Mouse (Mus musculus): ENCODE data around the gene Cherp. TPM values are rescaled to one million over a fixed set of nuclear protein-coding genes. Genes with fewer than 3 reads are reported as not detected.
A peak's percentile ranks its signal among the peaks of the same experiment; 100 is the strongest.

The Cherp gene
- polyA plus RNA-seq, 1 experiment, result 39.9 TPM

DNA sequence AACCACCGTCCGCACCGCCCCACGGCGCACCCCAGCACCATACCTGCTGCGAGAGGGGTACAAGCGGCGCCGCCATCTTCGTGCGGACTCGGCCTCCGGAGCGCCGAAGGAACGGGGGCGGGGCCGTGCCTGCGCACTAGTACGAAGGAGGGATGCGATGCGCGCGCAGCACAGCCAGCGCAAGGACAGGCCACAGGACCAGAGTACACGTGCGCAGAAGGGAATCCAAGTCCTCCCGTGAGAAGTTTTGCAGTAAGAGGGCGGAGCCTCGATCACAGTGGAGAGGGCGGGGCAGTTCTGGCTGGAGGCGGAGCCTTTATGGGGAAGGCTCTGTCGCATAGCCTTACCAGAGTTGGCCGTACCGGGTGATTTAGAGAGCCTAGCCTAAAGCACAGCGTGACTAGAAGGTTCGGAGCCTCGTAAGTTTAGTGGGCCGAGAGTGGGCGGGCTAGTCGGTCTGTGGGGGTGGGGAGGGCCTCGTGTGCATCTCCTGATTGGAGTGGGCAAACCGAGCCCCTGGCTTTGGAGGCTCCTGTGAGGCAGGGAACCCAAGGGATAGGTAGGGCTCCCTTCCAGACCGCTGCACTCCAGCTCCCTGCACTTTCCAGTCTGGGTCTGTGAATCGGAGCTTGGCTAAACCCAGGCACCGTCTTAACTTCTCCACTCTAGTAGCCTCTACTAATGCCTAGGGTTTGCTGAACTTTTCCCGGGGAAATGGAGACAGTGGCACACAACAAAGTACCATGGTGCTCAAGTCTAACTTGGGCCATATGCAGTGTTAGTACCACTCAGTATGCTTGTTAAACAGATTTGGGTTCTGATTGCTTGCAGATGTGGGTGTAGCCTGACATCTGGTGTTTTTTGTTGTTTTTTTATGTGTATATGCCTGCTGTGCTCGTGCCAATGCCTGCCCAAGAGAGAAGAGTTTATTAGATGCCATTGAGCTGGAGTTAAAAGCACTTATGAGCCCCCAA is 53.4 kb downstream of the Cherp start, which contains the start of gene Eps15l1:
Eps15l1 (minus strand) TSS at position 99 of the 974 bp plus-strand sequence.
- Histone ChIP-seq H3K79me2 (ENCODE audit: control insufficient read depth, insufficient read depth) (peaks cover 42% of the 10 kb centered on the region), H3ac (ENCODE audit: control insufficient read depth, insufficient read length) (peak within 1 kb of the TSS; percentile 79), H3K4me3 (peak within 1 kb of the TSS; percentile 27), H3K36me3 (ENCODE audit: control insufficient read depth, insufficient read depth) (no peaks in the 10 kb centered on the region), H3K4me2 (ENCODE audit: low read depth) (peak within 1 kb of the TSS; percentile 96), H3K27me3 (ENCODE audit: control insufficient read depth, insufficient read depth, insufficient read length) (no peaks in the 10 kb centered on the region)
- TF ChIP-seq USF1 (IDR thresholded peaks at IDR 0.05; ENCODE audit: low read depth), result peak; percentile 63
- TF ChIP-seq E2F4 (IDR thresholded peaks at IDR 0.05; ENCODE audit: insufficient read depth), result no peak
- TF ChIP-seq POLR2AphosphoS2 (IDR thresholded peaks at IDR 0.05; ENCODE audit: insufficient read length, low read depth), result peak; percentile 85
- TF ChIP-seq POLR2A (IDR thresholded peaks at IDR 0.05; ENCODE audit: insufficient read length, low read depth), result peak; percentile 86

DNA sequence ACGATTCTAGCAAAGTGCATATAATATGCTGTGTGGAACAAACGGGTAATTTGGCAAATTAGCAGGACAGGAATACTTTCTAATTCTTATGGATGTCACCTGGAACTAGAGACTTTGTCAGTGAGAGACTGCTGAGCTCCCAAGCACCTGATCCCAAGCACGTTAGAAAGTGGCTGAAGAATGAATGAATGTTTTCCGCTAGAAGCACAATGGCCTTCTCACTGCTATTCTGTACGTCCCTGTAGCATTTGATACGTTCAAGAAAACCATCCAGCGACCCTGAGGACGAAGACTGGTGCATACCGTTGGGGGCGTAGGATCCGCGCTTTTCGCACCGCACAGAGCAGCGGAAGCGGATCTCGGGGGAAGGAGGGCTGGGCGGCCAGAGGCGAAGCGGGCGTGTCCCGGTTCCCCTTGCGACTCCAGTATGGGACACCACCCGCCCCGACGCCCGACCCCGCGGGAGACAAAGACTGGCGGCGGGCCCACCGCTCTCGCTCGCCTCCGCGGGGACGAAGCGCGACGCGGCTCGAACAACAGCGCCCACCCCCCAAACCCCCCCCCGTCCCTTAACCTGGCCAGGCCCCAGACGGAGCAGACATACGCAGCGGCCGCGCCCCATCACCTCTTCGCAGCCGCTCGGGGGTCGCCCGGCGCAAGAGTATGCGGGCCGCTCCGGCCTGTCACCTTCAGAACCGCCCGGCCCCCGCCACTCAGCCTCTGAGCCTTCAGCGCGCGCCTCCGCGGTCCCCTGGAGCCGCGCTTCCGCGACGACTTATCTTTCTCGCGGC is 54.3 kb downstream of the Cherp start:
- peaks cover 50% of the 10 kb centered on the region for H3K79me2 ChIP-seq (ENCODE audit: control insufficient read depth, insufficient read depth)
- peak overlapping the region; percentile 96 for H3K4me2 ChIP-seq (ENCODE audit: low read depth)
- no peaks in the 10 kb centered on the region for H3K36me3 ChIP-seq (ENCODE audit: control insufficient read depth, insufficient read depth)
- no peaks in the 10 kb centered on the region for H3K27me3 ChIP-seq (ENCODE audit: control insufficient read depth, insufficient read depth, insufficient read length)
- no peak for TF ChIP-seq TCF12 (IDR thresholded peaks at IDR 0.05; ENCODE audit: insufficient read depth, poor library complexity, severe bottlenecking)
- TF ChIP-seq REST (IDR thresholded peaks at IDR 0.05; ENCODE audit: insufficient read depth, insufficient read length), result no peak
- TF ChIP-seq POLR2A (IDR thresholded peaks at IDR 0.05; ENCODE audit: insufficient read length, low read depth), result peak; percentile 12
- TF ChIP-seq SRF (IDR thresholded peaks at IDR 0.05; ENCODE audit: control insufficient read depth, insufficient read length, low read depth), result no peak
- no peak for TF ChIP-seq POLR2AphosphoS2 (IDR thresholded peaks at IDR 0.05; ENCODE audit: insufficient read length, low read depth)
- TF ChIP-seq CEBPB (IDR thresholded peaks at IDR 0.05; ENCODE audit: insufficient read depth, poor library complexity, severe bottlenecking), result no peak
- no peak for TF ChIP-seq MYOG (IDR thresholded peaks at IDR 0.05; ENCODE audit: control insufficient read depth in 1 of 3, insufficient read depth in 1 of 3, insufficient read length in 2 of 3, low read depth in 2 of 3)
- TF ChIP-seq USF1 (IDR thresholded peaks at IDR 0.05; ENCODE audit: low read depth), result no peak
- no peak for TF ChIP-seq MYOD1 (IDR thresholded peaks at IDR 0.05; ENCODE audit: control insufficient read depth in 1 of 3, insufficient read length in 2 of 3, low read depth in 2 of 3)
- H3ac ChIP-seq (ENCODE audit: control insufficient read depth, insufficient read length), result peak overlapping the region; percentile 79
- peak overlapping the region; percentile 27 for H3K4me3 ChIP-seq

DNA sequence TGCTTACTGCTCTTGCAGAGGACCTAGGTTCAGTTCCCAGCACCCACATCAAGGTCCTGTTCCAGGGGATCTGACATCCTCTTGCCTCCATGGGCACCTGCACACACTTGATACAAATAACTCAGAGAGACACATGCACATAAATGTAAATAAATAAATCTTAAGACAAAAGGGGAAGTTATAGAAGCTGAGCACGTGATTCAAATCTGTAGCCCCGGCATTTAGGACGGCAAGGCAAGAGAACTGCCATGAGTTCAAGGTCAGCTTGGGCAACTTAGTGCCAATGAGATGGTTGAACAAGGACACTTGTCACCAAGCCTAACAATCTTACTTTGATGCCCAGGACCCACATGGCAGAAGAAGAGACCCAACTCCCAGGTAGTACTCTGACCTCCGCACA is 57.0 kb downstream of the Cherp start:
- H3K36me3 ChIP-seq (ENCODE audit: control insufficient read depth, insufficient read depth), result no peaks in the 10 kb centered on the region
- no peak overlapping the region for H3ac ChIP-seq (ENCODE audit: control insufficient read depth, insufficient read length)
- H3K4me2 ChIP-seq (ENCODE audit: low read depth), result no peak overlapping the region
- H3K4me3 ChIP-seq, result no peak overlapping the region
- H3K27me3 ChIP-seq (ENCODE audit: control insufficient read depth, insufficient read depth, insufficient read length), result no peaks in the 10 kb centered on the region
- TF ChIP-seq POLR2A (IDR thresholded peaks at IDR 0.05; ENCODE audit: insufficient read length, low read depth), result no peak
- no peak for TF ChIP-seq CEBPB (IDR thresholded peaks at IDR 0.05; ENCODE audit: insufficient read depth, poor library complexity, severe bottlenecking)
- TF ChIP-seq USF1 (IDR thresholded peaks at IDR 0.05; ENCODE audit: low read depth), result no peak
- no peak for TF ChIP-seq SRF (IDR thresholded peaks at IDR 0.05; ENCODE audit: control insufficient read depth, insufficient read length, low read depth)
- no peak for TF ChIP-seq MYOD1 (IDR thresholded peaks at IDR 0.05; ENCODE audit: control insufficient read depth in 1 of 3, insufficient read length in 2 of 3, low read depth in 2 of 3)
- TF ChIP-seq E2F4 (IDR thresholded peaks at IDR 0.05; ENCODE audit: insufficient read depth), result no peak
- TF ChIP-seq REST (IDR thresholded peaks at IDR 0.05; ENCODE audit: insufficient read depth, insufficient read length), result no peak
- TF ChIP-seq MAX (IDR thresholded peaks at IDR 0.05; ENCODE audit: low read depth), result no peak
- TF ChIP-seq TCF12 (IDR thresholded peaks at IDR 0.05; ENCODE audit: insufficient read depth, poor library complexity, severe bottlenecking), result no peak
- TF ChIP-seq POLR2AphosphoS2 (IDR thresholded peaks at IDR 0.05; ENCODE audit: insufficient read length, low read depth), result no peak
- no peak for TF ChIP-seq TCF3 (IDR thresholded peaks at IDR 0.05; ENCODE audit: insufficient read length, low read depth)
- TF ChIP-seq MYOG (IDR thresholded peaks at IDR 0.05; ENCODE audit: control insufficient read depth in 1 of 3, insufficient read depth in 1 of 3, insufficient read length in 2 of 3, low read depth in 2 of 3), result no peak
- H3K79me2 ChIP-seq (ENCODE audit: control insufficient read depth, insufficient read depth), result peaks cover 77% of the 10 kb centered on the region

DNA sequence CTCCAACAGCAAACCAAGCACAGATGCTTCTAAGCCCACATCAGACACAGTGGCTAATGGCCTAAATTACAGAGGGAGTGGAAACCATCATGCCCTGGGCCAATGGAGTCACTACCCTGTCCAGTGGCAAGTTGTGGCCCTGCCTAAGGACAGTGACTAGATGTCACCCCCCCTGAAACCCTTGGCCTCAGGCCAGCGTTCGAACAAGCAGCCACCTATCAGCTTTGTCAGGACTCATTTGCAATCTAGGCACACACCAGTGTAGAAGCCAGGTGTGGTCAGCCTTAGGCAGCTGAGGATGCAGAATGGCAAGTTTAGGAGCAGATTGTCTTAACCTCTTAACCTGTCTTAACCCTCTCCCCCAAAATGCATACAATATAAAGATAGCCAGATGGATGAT is 59.8 kb downstream of the Cherp start:
- no peak overlapping the region for H3K4me2 ChIP-seq (ENCODE audit: low read depth)
- no peaks in the 10 kb centered on the region for H3K36me3 ChIP-seq (ENCODE audit: control insufficient read depth, insufficient read depth)
- H3K27me3 ChIP-seq (ENCODE audit: control insufficient read depth, insufficient read depth, insufficient read length), result no peaks in the 10 kb centered on the region
- no peak overlapping the region for H3K4me3 ChIP-seq
- TF ChIP-seq TCF3 (IDR thresholded peaks at IDR 0.05; ENCODE audit: insufficient read length, low read depth), result no peak
- TF ChIP-seq CEBPB (IDR thresholded peaks at IDR 0.05; ENCODE audit: insufficient read depth, poor library complexity, severe bottlenecking), result no peak
- TF ChIP-seq SRF (IDR thresholded peaks at IDR 0.05; ENCODE audit: control insufficient read depth, insufficient read length, low read depth), result no peak
- no peak for TF ChIP-seq POLR2AphosphoS2 (IDR thresholded peaks at IDR 0.05; ENCODE audit: insufficient read length, low read depth)
- TF ChIP-seq MYOD1 (IDR thresholded peaks at IDR 0.05; ENCODE audit: control insufficient read depth in 1 of 3, insufficient read length in 2 of 3, low read depth in 2 of 3), result no peak
- no peak for TF ChIP-seq USF1 (IDR thresholded peaks at IDR 0.05; ENCODE audit: low read depth)
- TF ChIP-seq MAX (IDR thresholded peaks at IDR 0.05; ENCODE audit: low read depth), result no peak
- TF ChIP-seq REST (IDR thresholded peaks at IDR 0.05; ENCODE audit: insufficient read depth, insufficient read length), result no peak
- no peak for TF ChIP-seq E2F4 (IDR thresholded peaks at IDR 0.05; ENCODE audit: insufficient read depth)
- no peak for TF ChIP-seq POLR2A (IDR thresholded peaks at IDR 0.05; ENCODE audit: insufficient read length, low read depth)
- no peak for TF ChIP-seq TCF12 (IDR thresholded peaks at IDR 0.05; ENCODE audit: insufficient read depth, poor library complexity, severe bottlenecking)
- no peak for TF ChIP-seq MYOG (IDR thresholded peaks at IDR 0.05; ENCODE audit: control insufficient read depth in 1 of 3, insufficient read depth in 1 of 3, insufficient read length in 2 of 3, low read depth in 2 of 3)
- H3ac ChIP-seq (ENCODE audit: control insufficient read depth, insufficient read length), result no peak overlapping the region
- H3K79me2 ChIP-seq (ENCODE audit: control insufficient read depth, insufficient read depth), result peaks cover 100% of the 10 kb centered on the region
